Mouse (Mus musculus): Measurements from ENCODE around the gene Col4a1.
A peak's percentile ranks its signal among the peaks of the same experiment; 100 is the strongest.

Gene Col4a1

DNA sequence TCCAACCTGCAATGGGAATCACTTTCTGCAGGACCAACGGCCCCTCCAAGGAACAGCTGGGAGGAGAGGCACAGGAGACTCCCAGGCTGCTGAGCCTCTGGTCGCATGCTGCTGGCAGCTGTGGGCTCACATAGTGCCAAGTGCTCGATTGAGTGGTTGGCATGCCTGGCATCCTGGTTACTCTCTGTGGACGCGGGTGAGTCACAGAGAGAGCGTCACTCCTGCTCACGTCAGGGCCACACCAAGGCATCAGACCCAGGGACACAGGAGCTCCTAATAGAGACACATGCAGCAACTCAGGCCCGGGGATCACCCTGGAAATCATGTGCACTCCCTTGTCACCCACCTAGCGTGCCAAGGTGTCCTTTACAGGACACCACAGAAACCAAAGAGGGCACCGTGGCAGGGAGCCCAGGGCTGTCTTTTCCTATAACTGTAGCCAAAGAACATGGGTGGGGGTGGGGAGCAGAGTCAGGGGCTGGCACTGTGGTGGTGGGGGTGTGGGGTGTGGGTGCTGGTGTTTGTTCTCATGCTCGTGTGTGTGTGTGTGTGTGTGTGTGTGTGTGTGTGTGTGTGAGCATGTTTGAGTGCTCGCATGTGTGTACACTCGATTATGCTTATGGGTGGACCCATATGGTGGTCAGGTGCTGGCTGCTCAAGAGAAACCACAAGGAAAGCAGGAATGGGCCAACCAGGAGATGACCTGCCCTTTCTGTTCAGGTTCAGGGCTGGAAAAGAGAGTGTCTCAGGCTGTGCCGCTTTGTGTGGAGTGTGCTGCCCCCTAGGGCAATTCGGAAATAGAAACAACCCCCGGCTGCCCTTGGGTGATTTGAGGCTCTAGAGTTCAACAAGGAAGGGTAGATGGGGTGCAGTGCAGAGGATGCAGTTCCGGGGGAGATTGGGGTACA is 139.1 kb downstream of the Col4a1 start:
- DNase-seq: peak; percentile 66 to 67

DNA sequence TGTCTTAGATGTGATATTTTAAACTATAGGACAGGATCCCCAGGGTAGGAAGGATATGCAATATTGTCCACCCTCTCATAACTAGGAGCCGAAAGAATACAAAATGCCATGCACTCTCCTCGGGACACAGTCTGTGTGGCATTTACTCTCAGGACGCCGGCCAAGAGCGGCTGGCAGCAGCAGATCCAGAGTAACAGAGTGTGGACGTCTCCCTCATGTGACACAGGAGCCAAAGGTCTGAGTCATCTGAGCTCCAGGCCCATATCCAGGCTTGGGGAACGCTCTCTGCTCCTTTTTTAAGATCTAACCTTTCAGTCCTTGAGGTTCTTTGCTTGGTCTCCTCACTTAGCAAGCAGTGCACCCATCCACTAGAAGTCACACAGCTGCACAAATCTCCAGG is 141.1 kb downstream of the Col4a1 start:
- peak; percentile 70 to 71 for DNase-seq

DNA sequence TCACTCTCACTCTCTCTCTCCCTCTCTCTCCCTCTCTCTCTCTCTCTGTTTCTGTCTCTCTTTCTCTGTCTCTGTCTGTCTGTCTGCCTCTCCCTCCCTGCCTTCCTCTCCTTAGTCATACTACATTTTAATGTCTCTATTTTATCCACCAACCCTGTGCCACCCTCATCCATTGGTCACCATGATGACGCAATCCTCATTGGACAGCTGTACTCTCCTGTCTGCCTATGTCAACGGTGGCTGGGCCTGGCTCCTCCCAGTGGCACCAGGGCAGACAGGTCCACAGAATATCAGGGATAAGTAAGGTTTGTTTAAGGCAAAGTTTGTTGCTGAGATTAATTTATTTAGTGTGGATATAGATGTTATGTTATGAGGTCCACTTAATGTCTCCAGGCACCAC is 143.2 kb downstream of the Col4a1 start:
- no peak for DNase-seq

DNA sequence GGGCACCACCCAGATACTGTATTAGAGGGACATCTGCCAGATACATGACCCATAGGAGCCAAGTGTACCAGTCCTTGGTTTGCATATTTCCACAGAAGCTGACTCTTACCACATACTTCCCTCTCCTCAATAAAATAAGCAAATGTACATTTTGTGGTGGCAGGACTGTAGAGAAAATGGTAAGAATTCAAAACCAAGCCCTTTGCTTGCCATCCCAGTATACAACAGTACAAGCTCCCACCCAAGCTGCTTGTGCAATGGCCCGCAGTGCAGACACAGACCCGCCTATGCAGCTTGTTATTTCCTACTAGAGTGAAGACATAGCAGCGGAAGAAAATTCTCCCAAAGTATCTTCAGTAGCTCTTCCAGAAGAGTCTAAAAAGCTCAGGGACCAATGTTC is 143.8 kb downstream of the Col4a1 start:
- no peak for DNase-seq

DNA sequence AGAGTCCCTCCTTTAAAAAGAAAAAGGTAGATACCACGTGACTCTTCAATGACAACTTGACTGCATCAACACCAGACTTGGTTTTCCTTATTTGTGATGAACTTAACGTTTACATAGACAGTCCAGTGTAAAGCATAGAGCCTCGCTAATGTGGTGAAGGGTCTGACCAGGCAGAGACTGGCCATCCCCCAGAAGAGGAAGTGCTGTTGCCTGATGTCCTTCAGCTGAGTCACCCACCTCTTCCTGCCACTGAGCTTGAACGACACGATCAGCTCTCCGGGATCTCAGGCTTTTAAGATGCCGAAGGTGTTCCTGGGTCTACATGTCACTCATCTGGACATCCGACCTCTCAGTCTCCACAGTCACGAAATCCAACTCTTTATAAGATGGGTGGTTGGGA is 144.7 kb downstream of the Col4a1 start:
- no peak for DNase-seq

DNA sequence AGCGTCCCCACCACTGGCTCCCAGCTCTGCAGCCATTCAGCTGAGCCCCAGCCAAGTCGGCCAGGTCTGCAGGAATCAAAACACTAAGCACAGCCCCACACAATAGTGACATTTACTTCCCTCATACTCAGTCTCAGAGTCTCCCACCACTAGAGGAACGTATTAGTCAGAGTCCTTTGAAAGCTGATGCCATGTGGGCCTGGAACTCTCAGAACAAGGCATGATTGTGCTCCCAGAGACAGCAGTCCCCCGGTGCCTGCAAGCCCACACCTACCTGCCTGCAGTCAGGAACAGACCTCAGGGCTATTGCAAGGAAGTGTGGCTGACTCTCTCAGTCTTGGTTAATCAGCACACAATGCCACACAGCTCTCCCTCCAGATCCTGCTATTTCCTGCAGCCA is 147.0 kb downstream of the Col4a1 start:
- DNase-seq: no peak

DNA sequence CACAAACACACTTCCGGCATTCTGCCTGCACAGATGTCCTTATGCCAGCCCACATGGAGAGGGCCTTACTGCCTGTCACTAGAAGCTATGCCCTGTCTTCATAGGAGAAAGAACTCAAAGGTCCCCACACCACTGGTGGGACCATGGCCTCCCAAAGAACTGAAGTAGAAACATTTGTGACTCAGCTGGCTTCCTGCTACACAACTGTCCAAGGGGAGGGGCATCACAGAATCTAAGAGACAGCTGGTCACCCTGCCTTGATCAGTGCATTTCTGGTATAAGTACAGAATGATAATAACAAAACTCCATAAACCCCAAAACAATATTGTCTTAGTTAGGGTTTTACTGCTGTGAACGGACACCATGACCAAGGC is 156.3 kb downstream of the Col4a1 start:
- no peak for DNase-seq

DNA sequence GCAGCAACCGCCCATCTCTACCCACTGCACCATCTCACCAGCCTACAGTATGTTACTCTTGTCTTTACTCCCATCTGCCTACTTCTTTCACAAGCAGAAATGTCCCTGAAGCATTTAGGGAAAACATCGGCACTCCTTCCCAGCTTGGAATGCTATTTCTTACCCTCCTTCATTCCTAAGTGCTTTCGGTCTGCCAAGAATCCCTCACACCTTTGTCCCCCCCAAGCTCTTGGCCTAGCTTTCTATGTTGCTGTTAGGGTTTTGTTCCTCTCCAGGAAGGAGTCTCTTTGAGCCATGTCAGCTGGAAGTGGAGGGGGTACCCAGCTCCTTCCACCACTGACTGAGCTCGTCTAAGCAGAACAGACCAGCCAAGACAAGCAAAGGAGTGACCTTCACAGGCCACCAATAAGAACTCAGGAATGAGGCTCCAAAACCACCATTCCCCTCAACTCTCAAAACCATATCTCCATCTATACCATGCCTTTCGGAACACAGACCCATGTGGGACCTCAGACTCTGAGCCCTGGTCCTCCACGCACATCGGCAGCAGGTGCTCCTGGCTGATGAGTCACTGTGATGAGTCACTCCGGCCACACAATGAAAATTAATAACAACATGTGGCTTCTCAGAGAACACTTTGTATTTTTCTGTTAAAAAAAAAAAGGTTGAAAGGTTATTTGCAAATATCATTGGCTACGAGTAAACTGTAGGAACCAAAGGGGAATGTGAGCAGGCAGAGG is 156.9 kb downstream of the Col4a1 start:
- DNase-seq: peak in 1 of 2 experiments; percentile 36

DNA sequence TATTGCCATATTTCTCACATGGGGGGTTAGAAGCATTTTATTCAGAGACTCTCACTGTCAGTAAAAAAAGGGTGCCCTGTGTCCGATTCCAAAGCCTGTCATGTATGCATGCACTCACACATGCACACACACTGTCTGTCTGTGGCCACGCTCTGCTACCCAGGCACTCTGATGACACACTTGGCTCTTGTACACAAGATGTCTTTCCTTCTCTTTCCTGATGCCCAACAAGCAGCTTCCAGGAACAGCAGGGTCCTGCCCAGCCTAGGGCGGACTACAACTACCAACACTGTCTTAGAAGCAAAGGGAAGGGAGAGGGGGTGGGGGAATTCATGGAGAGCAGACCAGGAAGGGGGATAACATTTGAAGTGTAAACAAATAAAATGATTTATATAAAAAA is 162.4 kb downstream of the Col4a1 start:
- DNase-seq: peak; percentile 21 to 37

DNA sequence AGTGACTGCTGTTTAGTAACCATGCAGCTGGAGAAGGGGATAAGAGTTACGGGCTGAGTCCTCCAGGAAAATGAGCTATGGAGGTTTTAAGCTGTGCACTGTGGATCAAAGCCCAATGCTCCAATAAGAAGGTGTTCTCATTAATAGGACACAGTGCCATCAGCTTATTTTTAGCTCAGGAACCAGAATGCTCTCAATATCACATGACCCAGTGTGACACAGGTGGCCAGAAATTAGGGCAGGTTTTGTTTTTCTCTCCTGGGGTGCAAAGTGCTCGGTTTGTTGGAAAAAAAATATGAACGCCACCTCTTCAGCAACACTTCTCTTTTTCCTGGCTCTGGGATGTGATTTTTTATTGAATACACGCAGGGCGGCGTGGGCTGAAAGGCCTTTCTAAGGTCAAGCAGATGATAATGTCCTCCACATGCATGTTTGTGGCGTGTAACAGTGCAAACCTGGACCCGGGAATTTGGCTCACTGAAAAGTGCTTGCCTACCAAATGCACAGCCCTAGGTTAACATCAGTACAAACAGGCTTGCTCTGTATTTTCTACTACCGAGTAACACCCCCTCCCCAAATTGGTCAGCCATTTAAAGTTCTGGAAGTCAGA is 163.3 kb downstream of the Col4a1 start:
- DNase-seq: peak; percentile 51 to 70

DNA sequence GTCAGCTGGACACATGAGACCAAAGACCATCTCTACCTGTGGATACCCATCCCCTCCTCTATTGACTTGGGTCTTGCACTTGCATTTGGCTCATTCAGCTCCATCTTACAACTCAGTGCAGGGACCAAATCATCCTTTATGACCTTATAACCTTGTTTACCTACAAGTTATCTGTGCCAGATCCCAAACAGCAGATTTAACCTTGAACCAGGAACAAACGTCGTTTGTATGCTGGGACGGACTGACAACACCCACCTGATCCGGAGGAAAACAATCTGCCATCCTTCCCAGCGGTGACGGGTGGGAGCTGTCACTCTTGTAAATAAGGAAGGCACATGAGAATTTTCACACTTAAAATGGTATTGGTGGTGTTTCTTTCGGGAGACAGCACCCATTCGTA is 163.8 kb downstream of the Col4a1 start:
- DNase-seq: no peak
